Mouse (Mus musculus) embryo, embryonic 10 days (tissue): ENCODE measurements around the gene Il6st.

ENCODE experiments used
- DNase-seq: peaks from one replicate; pipeline ENCODE4 v3.0.0-alpha.2; 2015; ENCODE audit warnings: low spot score

The Il6st gene

DNA sequence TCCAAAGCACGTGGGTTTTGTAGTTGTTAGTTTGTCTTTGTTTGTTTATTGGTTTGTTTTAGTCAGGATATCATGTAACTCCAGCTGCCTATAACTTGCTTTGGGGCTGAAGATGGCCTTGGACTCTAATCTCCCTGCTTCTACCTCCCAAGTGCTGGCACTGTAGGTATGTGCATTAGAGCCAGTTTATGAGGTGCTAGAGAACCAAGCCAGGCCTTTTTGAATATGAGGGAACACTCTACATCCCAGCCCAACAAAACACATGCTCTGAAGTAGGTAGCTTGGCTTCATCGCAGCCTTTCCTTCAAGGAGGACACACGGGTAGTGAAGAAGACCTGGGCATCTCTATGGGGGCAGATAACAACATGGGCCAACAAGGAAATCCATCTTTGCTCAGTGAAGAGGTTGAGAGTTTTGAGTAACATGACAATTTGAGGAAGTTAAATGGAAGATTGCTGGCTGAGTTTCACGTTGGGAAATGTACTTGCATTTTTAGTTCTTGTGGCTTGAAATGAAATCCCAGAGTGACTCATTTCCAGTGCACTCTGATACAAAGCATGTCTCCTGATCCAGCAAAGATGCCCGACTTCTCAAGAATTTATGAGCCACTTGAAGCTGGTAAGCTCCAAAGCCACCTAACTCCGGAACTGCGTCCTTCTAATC is 20.9 kb upstream of the Il6st start:
- DNase-seq, result no peak

- DNase-seq, result no peak
These were observed 16.7 kb upstream of the Il6st start for GRCm38 (mm10) chr13:112447108-112447665.

DNA sequence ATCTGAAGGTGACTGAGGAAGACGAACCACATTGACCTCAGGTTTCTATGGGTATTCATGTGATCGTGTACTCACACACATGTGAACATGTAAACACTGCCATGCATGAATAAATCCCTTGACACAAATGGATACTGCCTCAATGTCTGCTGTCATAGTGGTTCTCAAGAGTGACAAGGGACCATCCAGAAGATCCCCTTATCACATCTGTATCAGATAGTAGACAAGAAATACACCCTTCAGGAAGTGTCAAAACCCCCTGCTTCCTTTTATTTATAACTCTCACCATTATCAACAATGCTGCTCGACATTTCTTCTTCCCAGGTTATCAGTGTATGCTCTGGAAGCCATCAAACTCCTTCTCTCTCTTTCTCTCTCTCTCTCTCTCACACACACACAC is 13.7 kb upstream of the Il6st start:
- no peak for DNase-seq

DNA sequence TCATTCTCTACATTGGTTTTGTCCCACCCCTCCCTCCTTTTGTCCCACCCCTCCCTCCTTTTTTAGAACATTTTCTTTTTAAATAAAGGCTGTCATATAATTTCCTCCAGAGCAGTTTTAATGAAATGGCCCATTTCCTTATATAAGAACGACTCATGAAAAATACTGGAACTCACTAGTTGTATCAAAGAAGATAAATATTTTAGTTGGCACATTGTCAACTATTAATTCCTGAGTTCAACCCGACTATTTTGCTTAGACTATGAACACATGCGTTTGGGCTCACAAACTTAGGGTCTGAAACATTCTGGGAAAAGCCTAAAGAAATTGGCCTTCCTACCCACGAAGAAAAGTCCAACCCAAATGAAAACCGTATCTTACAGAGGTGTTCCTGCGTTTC is 6.5 kb upstream of the Il6st start:
- DNase-seq, result no peak

DNA sequence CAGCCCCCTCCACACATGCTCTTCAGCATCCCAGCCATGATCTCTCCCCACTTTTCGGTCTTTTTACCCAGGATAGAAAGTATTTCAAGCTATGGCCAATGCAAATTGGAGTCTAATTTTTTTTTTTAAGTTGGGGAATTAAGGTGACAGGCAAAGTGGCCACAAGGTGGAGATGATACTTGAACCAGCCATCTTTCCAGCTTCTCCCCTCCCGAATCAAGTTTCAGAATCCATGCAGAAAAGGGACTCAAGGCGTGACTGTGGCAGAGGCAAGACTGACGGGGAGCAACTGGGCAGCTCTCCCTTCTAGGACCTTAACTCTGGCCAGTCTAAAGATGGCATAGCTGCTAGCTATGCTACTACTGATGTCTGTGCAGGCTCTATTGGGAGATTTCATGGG is 5.9 kb upstream of the Il6st start:
- DNase-seq, result no peak

DNA sequence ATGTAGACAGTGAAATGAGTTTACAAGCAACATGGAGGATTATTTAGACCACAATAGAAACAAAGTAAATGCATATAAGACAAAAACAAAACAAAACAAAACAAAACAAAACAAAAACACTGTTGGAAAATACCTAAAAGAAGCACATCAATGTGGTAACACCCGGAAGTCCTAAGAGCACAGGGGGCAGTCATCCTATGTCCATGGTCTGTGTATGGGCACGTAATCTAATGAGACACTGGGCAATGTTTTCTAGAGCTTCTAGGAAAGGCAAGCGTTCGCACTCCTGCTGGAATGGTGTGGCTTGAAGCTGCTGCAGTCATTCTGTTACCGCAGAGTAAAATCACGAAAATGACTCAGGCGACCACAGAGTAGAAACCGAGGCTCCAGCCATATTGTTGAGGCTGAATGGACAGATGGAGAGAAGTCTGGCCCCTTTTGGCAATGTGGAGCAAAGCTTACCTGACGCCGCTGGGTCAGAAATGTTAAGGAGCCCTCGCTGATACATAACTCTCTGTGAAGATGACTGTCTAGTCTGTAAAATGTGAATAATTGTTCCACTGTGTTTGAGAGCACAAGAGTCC is 5.3 kb upstream of the Il6st start:
- no peak for DNase-seq

DNA sequence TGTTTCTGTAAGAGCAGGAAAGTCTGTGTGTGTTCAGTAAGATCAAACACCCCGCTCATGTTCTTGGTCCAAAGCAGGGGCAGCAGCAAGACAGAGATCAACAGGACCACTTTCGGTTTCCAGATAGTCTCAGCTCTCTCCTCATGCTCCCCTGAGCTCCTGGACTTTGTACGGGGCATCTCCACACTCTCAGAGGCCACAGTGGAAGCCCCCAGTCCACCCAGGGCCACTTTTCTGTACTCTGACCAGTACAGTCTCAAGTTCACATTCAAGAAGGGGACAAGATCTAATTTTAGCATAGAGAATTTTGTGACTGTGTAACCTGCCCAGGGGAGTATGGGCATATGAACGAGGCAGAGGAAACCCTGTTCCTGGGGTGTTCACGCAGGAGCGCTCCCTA is 3.9 kb upstream of the Il6st start:
- DNase-seq, result no peak

- no peak for DNase-seq
These were observed 1.4 kb upstream of the Il6st start for GRCm38 (mm10) chr13:112462411-112462987.

GRCm38 (mm10) chr13:112463337-112463802 is 500 bp upstream of the Il6st start:
- DNase-seq, result no peak

GRCm38 (mm10) chr13:112464626-112465287 is 887 bp downstream of the Il6st start:
- peak; percentile 24 for DNase-seq

GRCm38 (mm10) chr13:112465585-112465984 is 1.7 kb downstream of the Il6st start:
- DNase-seq, result no peak

- DNase-seq, result no peak
These were observed 2.5 kb downstream of the Il6st start for GRCm38 (mm10) chr13:112466136-112466945.

- no peak for DNase-seq
These were observed 3.0 kb downstream of the Il6st start for GRCm38 (mm10) chr13:112466946-112467255.

DNA sequence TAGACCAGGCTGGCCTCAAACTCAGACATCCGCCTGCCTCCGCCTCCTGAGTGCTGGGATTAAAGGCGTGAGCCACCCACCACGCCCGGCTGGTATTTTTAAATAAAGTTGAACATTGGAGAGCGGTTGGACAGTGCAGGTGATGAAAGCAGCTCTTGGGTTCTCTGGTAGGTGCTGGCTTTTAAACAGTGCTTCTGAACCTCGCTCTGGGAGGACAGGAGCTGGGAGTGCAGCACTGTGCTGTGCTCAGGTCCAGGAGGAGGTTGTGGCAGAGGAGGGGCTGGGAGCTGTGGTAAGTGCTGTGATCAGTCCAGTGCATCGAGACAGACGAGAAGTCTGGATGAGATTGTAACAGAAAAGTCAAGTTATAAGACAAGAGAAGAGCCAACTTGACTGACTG is 3.5 kb downstream of the Il6st start:
- DNase-seq, result no peak

- DNase-seq, result no peak
These were observed 5.6 kb downstream of the Il6st start for GRCm38 (mm10) chr13:112469491-112469890.

- DNase-seq, result no peak
These were observed 7.3 kb downstream of the Il6st start for GRCm38 (mm10) chr13:112471201-112471600.

DNA sequence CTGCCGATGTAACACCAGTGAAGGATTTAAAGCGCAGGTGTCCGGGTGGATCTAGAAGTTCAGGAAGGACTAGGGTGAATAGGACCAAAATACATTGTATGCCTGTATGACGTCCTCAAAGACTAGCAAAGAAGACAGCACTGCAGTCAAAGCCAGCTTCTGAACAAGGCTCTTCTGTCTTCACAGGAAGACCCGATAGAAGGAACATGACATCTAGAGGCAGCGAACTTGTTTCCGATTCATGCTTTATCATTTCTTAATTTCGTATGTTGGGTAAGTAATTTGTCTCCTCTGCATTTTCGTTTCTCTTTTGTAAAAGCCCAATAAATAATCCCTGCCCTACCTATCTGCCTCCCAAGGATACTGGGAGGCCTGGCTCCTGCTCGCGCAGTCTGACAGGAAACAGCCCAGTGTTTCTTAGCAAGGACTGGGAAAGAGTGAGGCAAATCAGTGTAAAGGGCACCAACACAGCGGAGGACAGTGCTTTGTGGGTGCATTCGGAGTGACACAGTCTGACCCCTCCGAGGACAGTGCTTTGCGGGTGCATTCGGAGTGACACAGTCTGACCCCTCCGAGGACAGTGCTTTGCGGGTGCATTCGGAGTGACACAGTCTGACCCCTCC is 8.6 kb downstream of the Il6st start:
- DNase-seq, result no peak

- DNase-seq, result no peak
These were observed 10.2 kb downstream of the Il6st start for GRCm38 (mm10) chr13:112473757-112474755.

- DNase-seq, result no peak
These were observed 15.2 kb downstream of the Il6st start for GRCm38 (mm10) chr13:112479032-112479431.

DNA sequence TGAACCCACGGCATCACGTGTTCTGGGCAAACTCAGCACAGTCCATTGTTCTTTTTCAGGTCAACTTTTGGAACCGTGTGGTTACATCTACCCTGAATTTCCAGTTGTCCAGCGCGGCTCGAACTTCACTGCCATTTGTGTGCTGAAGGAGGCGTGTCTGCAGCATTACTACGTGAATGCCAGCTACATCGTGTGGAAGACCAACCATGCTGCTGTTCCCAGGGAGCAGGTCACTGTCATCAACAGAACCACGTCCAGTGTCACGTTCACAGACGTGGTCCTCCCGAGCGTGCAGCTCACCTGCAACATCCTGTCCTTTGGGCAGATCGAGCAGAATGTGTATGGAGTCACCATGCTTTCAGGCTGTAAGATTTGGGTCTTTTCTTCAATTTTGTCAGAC is 16.1 kb downstream of the Il6st start:
- no peak for DNase-seq
